Mouse (Mus musculus) gastrocnemius, adult 18-20 months (tissue): ENCODE data around the gene Pgls. TPM values are rescaled to one million over a fixed set of nuclear protein-coding genes. Genes with fewer than 3 reads are reported as not detected.

Source experiments
- DNase-seq: peaks from one replicate; pipeline ENCODE4 v3.0.0; 2021; ENCODE audit warnings: low spot score
- microRNA-seq: library from miRNA; unstranded; fragments of <30 nt; microRNA quantifications from one replicate; pipeline ENCODE4 v1.2.0, GENCODE M21; 2021
- total RNA-seq, 2 experiments: library from RNA; stranded (reverse); gene quantifications; 2 replicates each; pipeline ENCODE4 v1.2.3; 2021

The Pgls gene
- total RNA-seq, 2 experiments from 2014 or later, result 23.2 to 23.7 TPM

- no peak for DNase-seq
Observed at GRCm38 (mm10) chr8:71637149-71638095, 45.4 kb downstream of the Pgls start.

DNA sequence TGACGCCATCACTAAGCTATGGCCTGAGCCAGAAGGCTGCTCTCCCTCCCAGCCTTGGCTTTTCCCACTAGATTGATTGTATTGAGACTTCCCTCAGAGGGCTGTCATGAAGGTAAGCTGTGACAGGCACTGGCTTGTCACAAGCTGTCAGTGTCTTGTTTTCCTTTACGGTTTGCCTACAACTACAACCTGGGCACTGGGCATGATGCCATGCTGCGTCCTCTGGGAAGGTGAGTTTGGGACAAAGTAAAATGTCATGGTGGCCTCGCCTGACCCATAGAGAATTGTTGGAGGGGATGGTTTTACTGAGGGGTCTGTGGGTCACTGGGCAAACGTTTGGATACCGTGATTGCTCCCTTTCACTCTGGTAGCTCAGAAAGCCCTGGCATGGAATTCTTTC is 46.3 kb downstream of the Pgls start:
- DNase-seq, result no peak

GRCm38 (mm10) chr8:71639318-71639717 is 47.3 kb downstream of the Pgls start:
- DNase-seq, result no peak

DNA sequence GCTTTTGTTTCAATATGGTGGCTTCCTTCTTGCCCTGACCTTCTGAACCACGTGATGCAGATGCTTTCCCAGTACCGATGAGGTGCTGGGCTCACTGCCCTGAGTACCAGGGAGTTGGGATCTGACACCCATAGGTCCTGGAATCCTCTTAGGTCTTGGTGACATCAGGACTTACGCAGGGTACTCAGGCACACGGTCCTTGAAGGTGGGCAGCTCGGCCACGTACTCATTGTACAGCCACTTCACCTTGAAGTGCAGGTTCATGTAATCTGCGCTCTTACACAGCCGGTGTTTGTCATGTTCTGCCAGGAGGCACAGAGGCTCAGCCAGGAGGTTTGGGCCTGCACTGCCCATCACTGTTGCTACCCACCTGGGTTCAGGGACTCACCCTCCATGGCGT is 53.5 kb downstream of the Pgls start:
- no peak for DNase-seq

Small RNAs within 50 kb of the gene (microRNA-seq; reads per million reads assigned to microRNA genes)
- not detected for gene Mir6769b

Other genes with a start within 250 kb of the Pgls start
- 100 to 1,000 TPM; 100 to 109 TPM for gene Use1, start 225.3 kb upstream of the Pgls start, total RNA-seq
- gene Ocel1, start 220.9 kb upstream of the Pgls start, total RNA-seq, result 1 to 10 TPM; 6.1 to 6.2 TPM
- 10 to 100 TPM; 20.8 to 22.4 TPM for gene Nr2f6, start 210.2 kb upstream of the Pgls start, total RNA-seq
- 1 to 10 TPM; 4.7 to 6.9 TPM for gene Ushbp1, start 196.4 kb upstream of the Pgls start, total RNA-seq
- gene Babam1, start 195.3 kb upstream of the Pgls start, total RNA-seq, result 10 to 100 TPM; 63.4 to 71.9 TPM
- not detected for gene Ankle1, start 186.2 kb upstream of the Pgls start, total RNA-seq
- gene Abhd8, start 128.5 kb upstream of the Pgls start, total RNA-seq, result 10 to 100 TPM; 22.4 to 28.0 TPM
- 10 to 100 TPM; 65.5 to 71.4 TPM for gene Mrpl34, start 127.2 kb upstream of the Pgls start, total RNA-seq
- 10 to 100 TPM; 28.4 to 31.7 TPM for gene Dda1, start 123.0 kb upstream of the Pgls start, total RNA-seq
- 10 to 100 TPM; 14.6 to 16.0 TPM for gene Ano8, start 106.2 kb upstream of the Pgls start, total RNA-seq
- gene Gtpbp3, start 104.1 kb upstream of the Pgls start, total RNA-seq, result 10 to 100 TPM; 10.0 to 10.5 TPM
- gene Plvap, start 80.4 kb upstream of the Pgls start, total RNA-seq, result 10 to 100 TPM; 11.1 to 12.0 TPM
- not detected for gene Ccdc194, start 66.5 kb upstream of the Pgls start, total RNA-seq
- gene Bst2, start 54.7 kb upstream of the Pgls start, total RNA-seq, result 1 to 10 TPM; 5.9 to 8.2 TPM
- gene Mvb12a, start 49.3 kb upstream of the Pgls start, total RNA-seq, result 10 to 100 TPM; 22.5 to 24.8 TPM
- not detected for gene Tmem221, start 33.3 kb upstream of the Pgls start, total RNA-seq
- gene Nxnl1, start 25.6 kb upstream of the Pgls start, total RNA-seq, result not detected
- gene Slc27a1, start 23.3 kb upstream of the Pgls start, total RNA-seq, result 10 to 100 TPM; 78.7 to 93.8 TPM
- gene Fam129c, start 5.5 kb downstream of the Pgls start, total RNA-seq, result 1 to 10 TPM in 1 of 2 experiments, under 1 TPM in 1; 0.57 to 1.3 TPM
- 10 to 100 TPM; 37.3 to 37.4 TPM for gene Colgalt1, start 18.8 kb downstream of the Pgls start, total RNA-seq
- not detected for gene Unc13a, start 79.6 kb downstream of the Pgls start, total RNA-seq
- gene Jak3, start 84.1 kb downstream of the Pgls start, total RNA-seq, result 1 to 10 TPM; 1.4 to 2.2 TPM
- under 1 TPM; 0.78 TPM for gene Insl3, start 97.0 kb downstream of the Pgls start, total RNA-seq
- 1 to 10 TPM; 1.7 to 2.4 TPM for gene B3gnt3, start 109.6 kb downstream of the Pgls start, total RNA-seq
- not detected for gene Fcho1, start 133.5 kb downstream of the Pgls start, total RNA-seq